In the genomic region with DNA sequence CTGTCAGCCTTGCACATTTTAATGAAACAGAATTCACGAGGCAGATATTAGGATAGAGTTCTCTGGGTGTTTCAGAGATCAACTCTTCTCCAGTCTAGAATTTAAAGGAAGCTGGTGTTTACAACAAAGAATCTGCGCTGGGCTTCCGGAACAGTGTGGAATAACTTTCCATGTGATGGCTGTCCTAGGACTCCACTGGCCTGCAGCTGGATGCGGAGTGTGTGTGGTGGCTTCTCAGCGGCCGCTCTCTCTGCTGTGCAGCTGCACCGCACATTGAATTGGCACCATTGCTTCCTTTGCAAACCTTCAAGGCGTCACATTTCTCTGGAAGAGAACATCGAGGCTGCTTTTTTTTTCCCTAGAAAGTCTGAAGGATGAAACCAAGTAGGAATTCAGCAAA, we compare ENCODE assay signal across 20 mouse cellular contexts.
DNase-seq lines count a peak whose midpoint lies in the region; ATAC-seq lines count a peak whose summit lies in the region.
"Had no signal": no experiment of that assay in that cellular context is flagged by ENCODE, and none has a peak within 500 bp of the region (broad histone marks: within the 10 kb centered on the region; RNA-seq: fewer than 3 reads in every experiment).

No protein-coding gene starts in this region.

- H3K9me3 ChIP-seq in embryonic facial prominence, embryonic 14.5 days (ENCODE audit: control insufficient read depth, low read length), result no peaks in the 10 kb centered on the region
- no peaks in the 10 kb centered on the region for H3K9me3 ChIP-seq in embryonic facial prominence, embryonic 10.5 days
- no peaks in the 10 kb centered on the region for H3K9me3 ChIP-seq in intestine, embryonic 16.5 days (ENCODE audit: control insufficient read depth, low read length)
- H3K9me3 ChIP-seq: heart, embryonic 15.5 days; hindbrain, embryonic 12.5 days; limb, embryonic 12.5 days; midbrain, embryonic 12.5 days had no signal

- no peak overlapping the region for H3K4me2 ChIP-seq in embryonic facial prominence, embryonic 14.5 days (ENCODE audit: low read depth, low read length)
- H3K4me2 ChIP-seq in intestine, embryonic 16.5 days (ENCODE audit: low read depth, low read length), result no peak overlapping the region
- H3K4me2 ChIP-seq: heart, embryonic 15.5 days; hindbrain, embryonic 12.5 days; limb, embryonic 12.5 days; midbrain, embryonic 12.5 days had no signal

- 74% methylated on average over 9 of the region's 9 CpGs for WGBS in embryonic facial prominence, embryonic 14.5 days
- 92% methylated on average over 9 of the region's 9 CpGs for whole genome bisulfite sequencing in embryonic facial prominence, embryonic 10.5 days
- 61% methylated on average over 9 of the region's 9 CpGs for WGBS in intestine, embryonic 16.5 days

- H3K4me3 ChIP-seq in embryonic facial prominence, embryonic 14.5 days (ENCODE audit: low read depth, low read length), result no peak overlapping the region
- no peak overlapping the region for H3K4me3 ChIP-seq in embryonic facial prominence, embryonic 10.5 days
- no peak overlapping the region for H3K4me3 ChIP-seq in intestine, embryonic 16.5 days (ENCODE audit: low read length)
- H3K4me3 ChIP-seq: erythroblast, embryonic 14.5 days; heart, embryonic 15.5 days; hindbrain, embryonic 12.5 days; limb, embryonic 12.5 days; midbrain, embryonic 12.5 days had no signal

- DNase-seq in embryonic facial prominence, embryonic 14.5 days (ENCODE audit: low spot score), result peak; percentile 17
- DNase-seq in embryonic facial prominence, embryonic 10.5 days (ENCODE audit: low spot score), result no peak
- peak; percentile 30 for DNase-seq in kidney, postnatal 10 days
- DNase-seq in kidney, adult 18-20 months, result no peak
- DNase-seq in lung, postnatal 14 days, result peak; percentile 35
- DNase-seq in cerebellum, adult 11-12 months, result no peak
- DNase-seq: cerebellum, postnatal 10 days; kidney, postnatal 14 days; right cerebral cortex, postnatal 25 days; thymus, postnatal 36 days had no signal

- no peak for ATAC-seq in embryonic facial prominence, embryonic 14.5 days (ENCODE audit: low read depth)
- ATAC-seq in intestine, embryonic 16.5 days, result peak; percentile 49; the same call in 1 of the 2 replicates
- ATAC-seq in granulocyte monocyte progenitor cell, adult 5-6 weeks (replicated peaks; ENCODE audit: poor library complexity, severe bottlenecking), result no peak
- ATAC-seq: forebrain, embryonic 14.5 days; inflammation-experienced regulatory T-cells, adult 6 months had no signal

- no peaks in the 10 kb centered on the region for H3K36me3 ChIP-seq in embryonic facial prominence, embryonic 14.5 days (ENCODE audit: control insufficient read depth, insufficient read depth, low read length)
- H3K36me3 ChIP-seq in embryonic facial prominence, embryonic 10.5 days (replicated peaks), result no peaks in the 10 kb centered on the region
- H3K36me3 ChIP-seq in intestine, embryonic 16.5 days (ENCODE audit: control insufficient read depth, insufficient read depth, low read length), result no peaks in the 10 kb centered on the region
- H3K36me3 ChIP-seq: heart, embryonic 15.5 days; hindbrain, embryonic 12.5 days; limb, embryonic 12.5 days; midbrain, embryonic 12.5 days had no signal

- no peak overlapping the region for H3K27ac ChIP-seq in embryonic facial prominence, embryonic 14.5 days (replicated peaks; ENCODE audit: low read depth, low read length)
- H3K27ac ChIP-seq in embryonic facial prominence, embryonic 10.5 days (replicated peaks), result no peak overlapping the region
- H3K27ac ChIP-seq in intestine, embryonic 16.5 days (ENCODE audit: low read length), result 0 out of 2 replicates have a peak overlapping the region, but pooled peaks have one; percentile 31
- H3K27ac ChIP-seq: heart, embryonic 15.5 days; hindbrain, embryonic 12.5 days; limb, embryonic 12.5 days; macrophage; midbrain, embryonic 12.5 days had no signal

- H3K4me1 ChIP-seq in embryonic facial prominence, embryonic 14.5 days (ENCODE audit: control insufficient read depth, insufficient read depth, low read length), result no peaks in the 10 kb centered on the region
- H3K4me1 ChIP-seq in embryonic facial prominence, embryonic 10.5 days, result no peaks in the 10 kb centered on the region
- H3K4me1 ChIP-seq in intestine, embryonic 16.5 days (ENCODE audit: control insufficient read depth, insufficient read depth, low read length), result peaks cover 8% of the 10 kb centered on the region; the same call in 1 of the 2 replicates
- H3K4me1 ChIP-seq: hindbrain, embryonic 12.5 days; limb, embryonic 12.5 days; midbrain, embryonic 12.5 days had no signal

- H3K27me3 ChIP-seq in embryonic facial prominence, embryonic 14.5 days (replicated peaks; ENCODE audit: control insufficient read depth, insufficient read depth, low read length), result no peaks in the 10 kb centered on the region
- H3K27me3 ChIP-seq in embryonic facial prominence, embryonic 10.5 days (replicated peaks; ENCODE audit: low read depth, poor library complexity, severe bottlenecking), result no peaks in the 10 kb centered on the region
- no peaks in the 10 kb centered on the region for H3K27me3 ChIP-seq in intestine, embryonic 16.5 days (replicated peaks; ENCODE audit: control insufficient read depth, insufficient read depth, low read length)
- H3K27me3 ChIP-seq: heart, embryonic 15.5 days; hindbrain, embryonic 12.5 days; limb, embryonic 12.5 days; midbrain, embryonic 12.5 days had no signal

- H3K9ac ChIP-seq in embryonic facial prominence, embryonic 14.5 days (ENCODE audit: low read depth, low read length), result no peak overlapping the region
- H3K9ac ChIP-seq in intestine, embryonic 16.5 days (ENCODE audit: low read depth, low read length), result no peak overlapping the region
- H3K9ac ChIP-seq: heart, embryonic 15.5 days; hindbrain, embryonic 12.5 days; limb, embryonic 12.5 days; midbrain, embryonic 12.5 days had no signal

Comparison
In these comparisons a context has a peak if more than half of its experiments do, and no peak if none do; other contexts are left out.
1. DNase-seq: peak in embryonic facial prominence, embryonic 14.5 days (single experiment), kidney, postnatal 10 days (single experiment) and lung, postnatal 14 days (single experiment); none in embryonic facial prominence, embryonic 10.5 days (single experiment), kidney, adult 18-20 months (single experiment) and cerebellum, adult 11-12 months (single experiment).